Mouse (Mus musculus) brown adipose tissue, adult 24 weeks (tissue): ENCODE measurements around the gene Abhd16a. TPM values are rescaled to one million over a fixed set of nuclear protein-coding genes. Genes with fewer than 3 reads are reported as not detected.

Experiments used
- H3K27ac ChIP-seq: fragments of 200-500 bp; replicated peaks from 2 replicates; pipeline ENCODE4 v1.5.1; 2012; ENCODE audit warnings: low read depth, mild to moderate bottlenecking, low read length
- H3K4me1 ChIP-seq: fragments of 200-500 bp; 2 replicates; pipeline ENCODE4 v1.6.1; 2012; ENCODE audit warnings: low read length, mixed read lengths; ENCODE audit not compliant: control insufficient read depth, insufficient read depth, insufficient read length
- H3K4me3 ChIP-seq: fragments of 200-500 bp; 2 replicates; pipeline ENCODE4 v1.5.1; 2012; ENCODE audit warnings: low read depth, mild to moderate bottlenecking, low read length, moderate library complexity; ENCODE audit not compliant: insufficient read depth
- polyA plus RNA-seq: library from polyadenylated mRNA; stranded (reverse); fragments of >200 nt; gene quantifications from 2 replicates; pipeline ENCODE4 v1.2.4, GENCODE M21; 2012; ENCODE audit not compliant: missing spikeins, insufficient read depth, insufficient read length

The Abhd16a gene
- polyA plus RNA-seq, 1 experiment, result 44.8 TPM

GRCm38 (mm10) chr17:35090166-35090932 is 1.3 kb downstream of the Abhd16a start:
- H3K4me1 ChIP-seq, result no peaks in the 10 kb centered on the region; the same call in 1 of the 2 replicates
- H3K4me3 ChIP-seq, result peak overlapping the region; percentile 85
- peak overlapping the region; percentile 98 for H3K27ac ChIP-seq

GRCm38 (mm10) chr17:35092403-35093198 is 3.5 kb downstream of the Abhd16a start:
- no peaks in the 10 kb centered on the region; the same call in 1 of the 2 replicates for H3K4me1 ChIP-seq
- H3K27ac ChIP-seq, result no peak overlapping the region
- H3K4me3 ChIP-seq, result no peak overlapping the region

- Histone ChIP-seq H3K4me3 (no peak overlapping the region), H3K4me1 (no peaks in the 10 kb centered on the region; the same call in 1 of the 2 replicates), H3K27ac (no peak overlapping the region)
Measured at GRCm38 (mm10) chr17:35094475-35095365, 5.7 kb downstream of the Abhd16a start.

- H3K4me3 ChIP-seq, result no peak overlapping the region
- H3K4me1 ChIP-seq, result no peaks in the 10 kb centered on the region
- H3K27ac ChIP-seq, result no peak overlapping the region
Measured at GRCm38 (mm10) chr17:35096597-35096996, 7.5 kb downstream of the Abhd16a start.

- H3K4me3 ChIP-seq, result no peak overlapping the region
- H3K27ac ChIP-seq, result no peak overlapping the region
- no peaks in the 10 kb centered on the region for H3K4me1 ChIP-seq
Measured at GRCm38 (mm10) chr17:35097164-35097655, 8.1 kb downstream of the Abhd16a start.

GRCm38 (mm10) chr17:35100196-35100765 is 11.2 kb downstream of the Abhd16a start:
- Histone ChIP-seq H3K4me3 (no peak overlapping the region), H3K4me1 (no peaks in the 10 kb centered on the region), H3K27ac (no peak overlapping the region)

- no peak overlapping the region for H3K4me3 ChIP-seq
- no peak overlapping the region for H3K27ac ChIP-seq
- no peaks in the 10 kb centered on the region for H3K4me1 ChIP-seq
Measured at GRCm38 (mm10) chr17:35101161-35101560, 12.1 kb downstream of the Abhd16a start.

GRCm38 (mm10) chr17:35102299-35102698 is 13.2 kb downstream of the Abhd16a start:
- H3K4me3 ChIP-seq, result no peak overlapping the region
- H3K4me1 ChIP-seq, result no peaks in the 10 kb centered on the region
- H3K27ac ChIP-seq, result no peak overlapping the region

- H3K27ac ChIP-seq, result no peak overlapping the region
- H3K4me3 ChIP-seq, result no peak overlapping the region
- no peaks in the 10 kb centered on the region for H3K4me1 ChIP-seq
Measured at GRCm38 (mm10) chr17:35103221-35103690, 14.2 kb downstream of the Abhd16a start.

GRCm38 (mm10) chr17:35104079-35104478 is 15.0 kb downstream of the Abhd16a start:
- Histone ChIP-seq H3K4me1 (no peaks in the 10 kb centered on the region), H3K4me3 (no peak overlapping the region), H3K27ac (no peak overlapping the region)

- H3K4me3 ChIP-seq, result no peak overlapping the region
- no peaks in the 10 kb centered on the region for H3K4me1 ChIP-seq
- no peak overlapping the region for H3K27ac ChIP-seq
Measured at GRCm38 (mm10) chr17:35104754-35105153, 15.7 kb downstream of the Abhd16a start.

GRCm38 (mm10) chr17:35105740-35106389 is 16.8 kb downstream of the Abhd16a start:
- no peaks in the 10 kb centered on the region for H3K4me1 ChIP-seq
- H3K27ac ChIP-seq, result no peak overlapping the region
- no peak overlapping the region for H3K4me3 ChIP-seq

- Histone ChIP-seq H3K27ac (no peak overlapping the region), H3K4me3 (no peak overlapping the region)
Measured at GRCm38 (mm10) chr17:35106522-35106921, 17.5 kb downstream of the Abhd16a start.

GRCm38 (mm10) chr17:35108097-35108496 is 19.0 kb downstream of the Abhd16a start, which contains the start of gene Ly6g5c:
TSS of gene Ly6g5c (plus strand) at chr17:35108279.
- H3K4me1 ChIP-seq, result no peaks in the 10 kb centered on the region
- H3K4me3 ChIP-seq, result no peak within 1 kb of the TSS
- no peak within 1 kb of the TSS for H3K27ac ChIP-seq

More at GRCm38 (mm10) chr17:35106522-35106921, 17.5 kb downstream of the Abhd16a start:
- no peaks in the 10 kb centered on the region for H3K4me1 ChIP-seq
